Mouse (Mus musculus) cortical plate, adult 2 months (tissue): ENCODE results near the gene Psmb7.

Experiments used
- CTCF ChIP-seq: fragments of 200-500 bp; IDR thresholded peaks from 2 replicates; pipeline ENCODE4 v1.5.1; 2011; ENCODE audit warnings: mild to moderate bottlenecking, control low read depth, low read length; ENCODE audit not compliant: insufficient read depth; ENCODE audit errors: extremely low read depth
- POLR2A ChIP-seq: fragments of 200-500 bp; IDR thresholded peaks from 2 replicates; pipeline ENCODE4 v1.6.1; 2011; ENCODE audit warnings: mild to moderate bottlenecking, low read length, control low read depth; ENCODE audit not compliant: insufficient read depth; ENCODE audit errors: extremely low read depth

DNA sequence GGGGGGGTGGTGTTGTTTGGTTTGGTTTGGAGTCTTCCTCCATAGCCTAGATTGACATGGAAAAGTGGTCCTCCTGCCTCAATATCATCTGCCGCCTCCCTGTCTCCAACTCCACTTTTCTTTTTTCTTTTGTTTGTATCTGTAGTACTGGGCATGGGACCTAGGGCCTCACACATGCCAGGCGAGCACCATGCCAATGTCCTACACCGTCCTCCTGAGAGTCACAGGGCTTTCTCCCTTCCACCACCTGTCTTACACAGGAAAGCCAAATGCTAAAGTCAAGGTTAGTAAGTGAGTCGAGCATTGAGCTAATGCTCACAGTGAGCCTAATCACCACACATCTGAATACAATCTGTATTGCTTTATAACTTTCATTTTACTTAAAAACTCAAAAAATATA is 24.1 kb downstream of the Psmb7 start:
- no peak for TF ChIP-seq POLR2A
- no peak for TF ChIP-seq CTCF
